Mouse (Mus musculus) liver (tissue): ENCODE results near the gene Mas1.

ENCODE experiments used
- DNase-seq: peaks from one replicate; pipeline ENCODE4 v3.0.0-alpha.2; 2020; ENCODE audit warnings: mixed read lengths

Gene Mas1

DNA sequence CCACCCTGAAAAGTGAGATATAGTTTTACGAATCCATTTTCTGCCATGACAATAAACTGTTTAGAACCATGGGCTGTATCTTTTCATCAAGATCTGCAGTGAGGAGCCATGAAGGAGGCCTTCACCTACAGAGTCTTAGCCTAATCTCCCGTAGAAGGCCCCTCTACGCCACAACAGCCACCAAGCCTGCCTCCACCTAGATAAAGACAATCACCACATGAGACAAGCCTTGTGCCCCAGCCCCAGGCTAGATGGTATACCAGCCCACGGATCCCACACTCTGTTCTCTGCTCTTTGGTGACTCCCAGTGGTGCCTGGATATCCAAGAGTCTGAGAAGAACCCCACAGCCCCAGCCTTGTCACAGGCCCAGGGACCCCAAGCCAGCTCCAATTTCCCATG, 52.1 kb downstream of the Mas1 start:
- peak; percentile 56 for DNase-seq

DNA sequence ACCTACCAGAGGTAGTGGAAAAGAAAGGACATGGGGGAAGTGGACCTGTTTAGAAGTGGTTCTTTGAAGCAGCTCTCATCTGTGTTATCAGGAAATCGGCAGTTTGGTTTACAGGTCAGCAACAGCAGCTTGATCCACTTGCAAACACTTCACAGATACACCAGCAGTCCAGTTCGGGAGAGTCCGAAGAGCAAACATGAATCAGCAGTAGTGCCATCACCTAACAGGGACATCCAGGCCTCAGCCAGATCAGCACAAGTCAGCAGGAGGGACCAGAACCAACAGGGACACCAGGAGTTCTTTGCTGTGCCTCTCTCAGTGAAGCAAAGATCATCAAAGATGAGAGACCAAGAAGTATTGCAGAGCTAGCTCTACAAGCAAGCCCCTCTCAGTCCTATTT, 53.4 kb downstream of the Mas1 start:
- DNase-seq = no peak

DNA sequence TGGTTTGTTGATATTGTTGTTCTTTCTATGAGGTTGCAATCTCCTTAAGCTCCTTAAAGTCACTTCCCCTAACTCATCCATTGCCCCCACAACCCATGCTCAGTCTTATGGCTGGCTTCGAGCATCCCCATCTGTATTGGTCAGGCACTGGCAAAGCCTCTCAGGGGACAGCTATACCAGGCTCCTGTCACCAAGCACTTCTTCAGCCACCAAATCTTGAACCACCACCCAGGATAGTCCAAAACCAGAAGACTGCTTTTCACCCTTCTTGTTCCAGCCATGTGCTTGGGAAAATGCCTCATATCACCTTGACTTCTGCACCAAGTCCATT, 57.0 kb downstream of the Mas1 start:
- no peak for DNase-seq

DNA sequence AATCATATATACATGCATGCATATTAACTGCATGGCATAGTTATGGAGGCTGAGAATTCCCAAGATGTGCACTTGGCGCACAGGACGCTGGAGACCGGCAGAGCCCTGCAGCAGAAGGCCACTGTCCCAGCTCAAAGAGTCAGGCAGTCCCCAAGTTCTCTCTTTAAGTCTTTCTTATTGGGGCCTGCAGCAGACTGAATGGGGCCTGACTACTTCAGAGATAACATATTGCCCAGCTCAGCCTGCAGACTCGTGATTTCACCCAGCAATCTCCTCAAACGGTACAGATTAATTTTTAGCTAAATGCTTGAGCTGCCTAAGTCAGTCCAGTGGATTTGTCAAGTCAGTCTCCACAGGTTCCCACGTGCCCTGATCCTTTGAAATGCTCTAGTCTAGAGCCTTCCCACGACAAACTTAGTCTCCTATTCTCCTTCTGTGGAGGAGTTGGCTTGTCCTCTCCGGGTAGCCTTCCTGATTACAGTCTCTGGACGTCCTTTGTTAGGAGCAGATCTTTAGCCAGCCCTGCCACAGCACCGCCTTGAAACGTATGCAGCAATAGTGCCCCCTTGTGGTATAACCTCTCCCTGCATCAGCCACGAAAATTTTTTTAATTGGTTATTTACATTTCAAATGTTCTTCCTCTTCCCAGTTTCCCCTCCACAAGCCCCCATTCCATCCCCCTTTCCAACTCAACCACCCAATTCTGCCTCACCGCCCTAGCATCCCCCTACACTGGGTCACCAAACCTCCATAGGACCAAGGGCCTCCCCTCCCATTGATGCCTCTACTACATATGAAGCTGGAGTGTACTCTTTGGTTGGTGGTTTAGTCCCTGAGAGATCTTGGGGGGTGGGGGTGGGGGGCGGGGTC, 57.6 kb downstream of the Mas1 start:
- DNase-seq = peak; percentile 61

DNA sequence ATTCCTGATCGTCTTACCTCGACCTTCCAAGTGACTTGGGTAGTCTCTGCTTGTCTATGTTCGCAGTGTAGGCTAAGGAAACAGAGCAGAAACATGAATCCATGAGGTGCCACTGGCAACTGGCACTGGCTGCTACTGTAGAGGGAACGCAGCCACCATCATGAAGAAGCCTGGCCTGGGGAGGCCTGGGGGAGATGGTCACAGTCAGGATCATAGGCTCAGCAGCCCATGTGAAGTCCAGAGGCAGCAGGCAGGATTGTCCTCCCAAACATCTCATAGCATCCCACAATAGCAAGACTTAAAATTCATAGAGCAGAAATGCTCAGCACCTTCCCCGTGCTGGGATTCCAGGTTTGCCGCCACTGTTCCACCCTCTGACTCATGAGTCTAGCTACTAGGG, 59.1 kb downstream of the Mas1 start:
- DNase-seq = no peak

GRCm38 (mm10) chr17:12804584-12805445, 63.1 kb downstream of the Mas1 start:
- no peak for DNase-seq

DNA sequence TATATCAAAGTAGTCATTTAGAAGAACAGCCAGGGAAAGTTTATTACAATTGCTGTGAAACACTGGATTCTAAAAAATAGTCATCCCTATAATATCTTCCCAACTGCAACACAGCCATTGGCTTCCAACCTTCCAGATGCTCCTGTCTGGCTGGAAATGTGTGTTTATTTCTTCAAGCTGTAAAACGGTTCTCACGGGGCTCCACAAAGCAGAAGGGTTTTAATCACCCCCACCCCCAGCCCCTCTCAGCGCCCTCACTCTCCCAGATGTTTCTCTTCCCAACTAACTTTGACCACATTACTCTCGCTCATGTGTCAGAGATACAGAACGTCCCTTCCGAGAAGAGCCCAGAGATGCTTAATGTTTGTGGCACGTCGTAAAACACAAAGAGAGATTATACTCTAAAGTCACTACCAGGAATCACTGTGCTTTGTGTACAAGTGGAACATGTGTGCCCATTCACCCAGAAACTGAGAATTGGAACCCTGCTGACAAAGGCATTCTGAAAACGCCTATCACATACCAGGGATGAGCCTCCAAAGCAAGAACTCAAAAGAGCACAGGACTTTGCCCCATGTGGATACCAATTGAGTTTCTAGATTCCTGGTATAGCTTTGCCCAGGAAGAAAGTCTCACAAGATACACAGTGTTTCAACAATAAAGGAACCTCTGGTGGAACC, 65.9 kb downstream of the Mas1 start:
- DNase-seq = no peak

- peak; percentile 28 for DNase-seq
Measured at GRCm38 (mm10) chr17:12799368-12800275, 68.3 kb downstream of the Mas1 start.

GRCm38 (mm10) chr17:12798571-12798970, 69.4 kb downstream of the Mas1 start:
- no peak for DNase-seq

DNA sequence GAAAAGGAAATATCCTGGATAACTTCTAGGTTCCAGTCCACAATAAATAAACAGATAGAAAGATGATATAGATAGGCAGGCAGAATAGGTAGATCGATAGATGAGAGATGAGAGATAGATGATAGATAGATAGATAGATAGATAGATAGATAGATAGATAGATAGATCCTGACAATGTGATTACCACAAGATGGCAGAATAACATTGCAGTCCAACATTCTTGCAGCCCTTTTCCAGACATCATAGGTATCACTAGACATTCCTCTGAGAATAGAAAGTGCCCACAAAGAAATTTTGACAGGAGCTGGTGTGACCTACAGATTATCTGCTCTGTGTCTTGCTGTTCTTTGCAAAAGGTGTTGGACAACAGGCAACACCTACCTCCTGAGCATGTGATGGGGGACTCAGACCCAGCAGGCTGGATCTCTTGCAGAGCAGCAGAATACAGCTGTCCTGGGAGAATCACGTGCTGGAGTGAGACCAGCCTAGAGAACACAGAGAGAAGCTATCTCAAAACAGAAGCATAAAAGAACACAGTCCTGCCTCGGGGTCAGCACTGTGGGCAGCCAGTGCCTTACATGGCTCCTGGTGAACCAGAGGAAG, 70.4 kb downstream of the Mas1 start:
- no peak for DNase-seq

GRCm38 (mm10) chr17:12796633-12797032, 71.3 kb downstream of the Mas1 start:
- no peak for DNase-seq

DNA sequence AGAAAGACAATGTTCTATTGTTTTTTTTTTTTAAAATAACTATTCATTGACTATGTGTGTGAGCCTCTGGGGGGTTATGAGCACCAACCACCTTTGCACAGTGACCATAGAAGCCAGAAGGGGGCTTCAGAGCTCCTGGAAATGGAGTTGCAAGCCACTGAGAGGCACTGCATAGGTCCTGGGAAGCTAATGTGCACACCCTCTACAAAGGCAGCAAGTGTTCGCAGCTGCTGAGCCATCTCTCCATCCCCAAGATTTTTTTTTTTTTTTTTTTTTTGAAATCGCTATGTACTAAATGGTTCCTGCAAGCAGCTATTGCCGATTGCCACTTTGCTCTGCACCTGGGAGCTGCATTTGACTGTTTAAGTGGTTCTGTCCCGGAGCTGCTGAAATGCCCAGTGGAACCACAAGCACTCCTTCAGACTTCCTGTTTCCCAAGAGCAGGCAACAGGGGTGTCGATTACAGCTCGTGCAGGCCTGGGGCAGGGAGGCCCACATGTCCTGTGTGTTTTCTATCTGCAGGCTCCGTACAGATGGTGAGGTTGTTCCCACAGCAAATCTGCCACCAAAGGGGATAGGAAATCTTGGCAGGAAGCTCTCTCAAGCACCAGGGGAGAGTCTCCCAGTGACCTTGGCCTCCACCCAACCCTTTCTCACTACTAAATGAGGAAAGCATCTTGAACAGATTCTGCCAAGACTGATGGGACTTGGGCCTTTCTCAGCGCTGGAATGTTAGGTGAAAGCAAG, 74.1 kb downstream of the Mas1 start:
- DNase-seq = peak; percentile 42

DNA sequence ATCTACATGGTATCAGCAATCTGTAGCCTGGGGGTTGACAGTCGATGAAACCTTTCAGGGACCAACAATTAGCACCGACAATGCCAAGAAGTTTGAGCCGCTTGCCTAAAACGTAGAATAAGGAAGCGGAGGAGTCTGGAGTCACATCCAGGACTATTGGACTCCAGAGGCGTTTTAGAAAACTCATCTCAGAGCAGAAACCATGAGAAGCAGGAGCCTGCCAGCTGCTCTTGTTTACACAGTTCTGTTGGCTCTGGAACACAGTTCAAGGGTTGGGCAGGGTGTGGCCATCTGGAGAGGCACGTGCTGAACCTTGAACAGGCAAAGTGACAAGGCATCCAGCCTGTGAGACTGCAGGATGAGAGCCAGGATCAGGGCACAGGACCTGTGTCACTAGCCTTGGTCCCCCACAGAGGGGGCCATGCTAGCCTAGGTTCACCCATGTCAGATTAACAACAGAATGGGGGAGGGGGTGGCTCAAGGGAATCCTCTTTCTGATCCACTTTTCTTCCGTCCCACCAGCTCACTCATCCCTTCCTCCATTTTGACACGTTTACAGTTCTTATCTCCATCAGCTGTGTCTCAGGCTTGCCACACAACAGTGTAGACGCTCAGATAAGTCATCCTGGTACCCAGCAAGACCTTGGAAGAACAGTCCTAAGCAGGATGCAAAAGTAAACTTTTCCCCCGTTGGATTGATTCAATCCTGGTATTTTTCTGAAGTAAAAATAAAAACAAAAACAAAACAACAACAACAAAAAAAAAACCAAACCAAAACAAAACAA, 75.3 kb downstream of the Mas1 start:
- DNase-seq = peak; percentile 67

- no peak for DNase-seq
Measured at GRCm38 (mm10) chr17:12791420-12791819, 76.5 kb downstream of the Mas1 start.

GRCm38 (mm10) chr17:12791079-12791406, 76.9 kb downstream of the Mas1 start:
- DNase-seq = no peak
